Mouse (Mus musculus): ENCODE measurements around the gene Phf5a. TPM values are rescaled to one million over a fixed set of nuclear protein-coding genes. Genes with fewer than 3 reads are reported as not detected.
"Not testable (repeated sequence)": the region's sequence is repeated elsewhere in the genome, so short reads cannot be mapped to it uniquely, and the experiment has no call there.

Phf5a gene
- polyA plus RNA-seq (2012; rRNA removed) = 85.1 and 103 TPM in 2 replicates

GRCm38 (mm10) chr15:81871604-81872261 lies at the start of gene Phf5a:
Phf5a (minus strand) TSS chr15:81871911.
- DNase-seq (ENCODE audit: low read depth) = peak; percentile 99
- TF ChIP-seq CTCF (IDR thresholded peaks at IDR 0.05; ENCODE audit: borderline replicate concordance, extremely low read depth, insufficient read depth, insufficient read length) (no peak), POLR2A (IDR thresholded peaks at IDR 0.05; ENCODE audit: borderline replicate concordance, extremely low read depth, insufficient read depth, insufficient read length, poor library complexity, severe bottlenecking) (no peak)

GRCm38 (mm10) chr15:81921255-81921654 lies 49.5 kb upstream of the Phf5a start:
- no peak for TF ChIP-seq POLR2A (IDR thresholded peaks at IDR 0.05; ENCODE audit: borderline replicate concordance, extremely low read depth, insufficient read depth, insufficient read length, poor library complexity, severe bottlenecking)
- no peak for TF ChIP-seq CTCF (IDR thresholded peaks at IDR 0.05; ENCODE audit: borderline replicate concordance, extremely low read depth, insufficient read depth, insufficient read length)
- DNase-seq (ENCODE audit: low read depth) = no peak

- DNase-seq (ENCODE audit: low read depth) = peak; percentile 25
- TF ChIP-seq CTCF (IDR thresholded peaks at IDR 0.05; ENCODE audit: borderline replicate concordance, extremely low read depth, insufficient read depth, insufficient read length) (no peak), POLR2A (IDR thresholded peaks at IDR 0.05; ENCODE audit: borderline replicate concordance, extremely low read depth, insufficient read depth, insufficient read length, poor library complexity, severe bottlenecking) (no peak)
Observed at GRCm38 (mm10) chr15:81920546-81921217, 49.0 kb upstream of the Phf5a start.

DNA sequence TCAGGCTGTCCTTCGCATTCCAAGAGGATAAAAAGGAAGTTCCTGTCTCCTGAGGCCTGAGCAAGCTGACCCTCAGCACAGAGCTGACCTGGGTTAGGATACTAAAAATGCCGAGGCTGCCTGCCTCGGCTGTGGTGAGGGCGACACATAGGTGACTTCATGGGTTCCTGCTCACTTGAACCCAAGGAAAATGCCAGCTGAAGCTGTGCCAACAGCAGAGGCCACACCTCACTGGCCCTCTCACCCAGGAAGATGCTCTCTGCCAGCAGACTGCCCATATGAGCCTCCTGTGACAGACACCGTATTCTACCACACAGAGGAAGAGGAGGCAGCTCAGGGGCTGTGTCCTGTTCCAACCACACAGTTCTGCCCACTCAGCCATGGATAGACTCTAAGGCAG lies 47.4 kb upstream of the Phf5a start:
- DNase-seq (ENCODE audit: low read depth) = no peak
- TF ChIP-seq POLR2A (IDR thresholded peaks at IDR 0.05; ENCODE audit: borderline replicate concordance, extremely low read depth, insufficient read depth, insufficient read length, poor library complexity, severe bottlenecking) (no peak), CTCF (IDR thresholded peaks at IDR 0.05; ENCODE audit: borderline replicate concordance, extremely low read depth, insufficient read depth, insufficient read length) (no peak)

- TF ChIP-seq CTCF (IDR thresholded peaks at IDR 0.05; ENCODE audit: borderline replicate concordance, extremely low read depth, insufficient read depth, insufficient read length) (peak; percentile 82), POLR2A (IDR thresholded peaks at IDR 0.05; ENCODE audit: borderline replicate concordance, extremely low read depth, insufficient read depth, insufficient read length, poor library complexity, severe bottlenecking) (no peak)
- DNase-seq (ENCODE audit: low read depth) = peak; percentile 64
Observed at GRCm38 (mm10) chr15:81917621-81918463, 46.1 kb upstream of the Phf5a start.

DNA sequence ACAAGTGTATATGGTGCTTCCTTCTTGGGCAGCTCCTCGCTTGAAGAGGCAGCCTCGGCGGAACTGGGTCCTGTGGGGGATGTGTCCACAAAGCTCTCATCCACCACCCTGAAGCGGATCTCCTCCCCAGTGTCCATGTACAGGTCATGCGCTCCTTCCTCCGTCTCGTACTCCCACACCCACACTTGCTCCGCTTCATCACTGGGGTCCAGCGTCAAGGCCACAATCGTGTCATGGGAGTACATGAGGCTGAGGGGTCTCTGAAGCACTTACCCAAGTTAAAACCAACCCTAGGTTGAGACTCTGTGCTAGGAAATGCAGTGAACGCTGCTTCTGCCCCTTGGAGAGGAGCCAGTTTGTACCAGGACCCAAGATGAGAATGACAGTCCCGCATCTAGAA lies 45.5 kb upstream of the Phf5a start:
- TF ChIP-seq CTCF (IDR thresholded peaks at IDR 0.05; ENCODE audit: borderline replicate concordance, extremely low read depth, insufficient read depth, insufficient read length) (no peak), POLR2A (IDR thresholded peaks at IDR 0.05; ENCODE audit: borderline replicate concordance, extremely low read depth, insufficient read depth, insufficient read length, poor library complexity, severe bottlenecking) (no peak)
- DNase-seq (ENCODE audit: low read depth) = no peak

- TF ChIP-seq POLR2A (IDR thresholded peaks at IDR 0.05; ENCODE audit: borderline replicate concordance, extremely low read depth, insufficient read depth, insufficient read length, poor library complexity, severe bottlenecking) (no peak), CTCF (IDR thresholded peaks at IDR 0.05; ENCODE audit: borderline replicate concordance, extremely low read depth, insufficient read depth, insufficient read length) (no peak)
- DNase-seq (ENCODE audit: low read depth) = no peak
Observed at GRCm38 (mm10) chr15:81915663-81916062, 44.0 kb upstream of the Phf5a start.

DNA sequence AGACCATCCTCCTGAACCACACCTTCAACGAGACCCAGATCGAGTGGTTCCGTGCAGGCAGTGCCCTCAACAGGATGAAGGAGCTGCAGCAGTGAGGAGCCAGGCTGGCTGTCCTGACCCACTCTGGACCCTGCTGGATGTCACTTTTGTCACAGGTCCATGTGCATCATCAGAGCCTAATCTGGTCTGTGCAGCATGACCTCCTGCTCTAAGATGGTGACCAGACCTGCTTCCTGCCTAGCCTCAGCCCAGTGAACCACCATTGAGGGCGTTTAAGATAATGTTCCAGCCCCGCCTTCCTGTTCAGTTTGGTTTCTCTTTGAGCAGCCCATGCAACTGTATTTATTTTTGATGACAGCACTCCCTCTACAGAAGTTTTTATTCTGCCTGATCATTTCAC lies 43.0 kb upstream of the Phf5a start:
- TF ChIP-seq CTCF (IDR thresholded peaks at IDR 0.05; ENCODE audit: borderline replicate concordance, extremely low read depth, insufficient read depth, insufficient read length) (no peak), POLR2A (IDR thresholded peaks at IDR 0.05; ENCODE audit: borderline replicate concordance, extremely low read depth, insufficient read depth, insufficient read length, poor library complexity, severe bottlenecking) (no peak)
- DNase-seq (ENCODE audit: low read depth) = no peak

DNA sequence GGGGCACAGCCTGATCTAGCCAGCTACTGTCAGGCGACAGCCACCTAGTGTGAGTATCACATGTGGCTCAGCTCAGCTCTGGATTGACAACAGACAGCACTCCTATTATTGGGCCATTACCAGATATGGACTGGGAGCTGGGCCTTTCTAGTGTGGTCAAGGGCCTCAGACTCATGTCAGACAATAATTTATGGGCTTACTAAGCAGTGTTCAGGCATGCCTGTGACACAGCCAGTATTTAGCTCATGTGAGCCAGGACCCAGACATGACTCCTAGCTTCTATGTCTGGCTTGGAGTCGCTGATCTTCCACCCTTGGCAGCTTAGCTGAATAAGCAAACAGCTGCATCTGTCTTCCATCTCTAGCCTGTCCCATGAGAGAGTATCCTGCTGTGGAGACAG lies 40.8 kb upstream of the Phf5a start:
- TF ChIP-seq POLR2A (IDR thresholded peaks at IDR 0.05; ENCODE audit: borderline replicate concordance, extremely low read depth, insufficient read depth, insufficient read length, poor library complexity, severe bottlenecking) (no peak), CTCF (IDR thresholded peaks at IDR 0.05; ENCODE audit: borderline replicate concordance, extremely low read depth, insufficient read depth, insufficient read length) (no peak)
- DNase-seq (ENCODE audit: low read depth) = no peak

DNA sequence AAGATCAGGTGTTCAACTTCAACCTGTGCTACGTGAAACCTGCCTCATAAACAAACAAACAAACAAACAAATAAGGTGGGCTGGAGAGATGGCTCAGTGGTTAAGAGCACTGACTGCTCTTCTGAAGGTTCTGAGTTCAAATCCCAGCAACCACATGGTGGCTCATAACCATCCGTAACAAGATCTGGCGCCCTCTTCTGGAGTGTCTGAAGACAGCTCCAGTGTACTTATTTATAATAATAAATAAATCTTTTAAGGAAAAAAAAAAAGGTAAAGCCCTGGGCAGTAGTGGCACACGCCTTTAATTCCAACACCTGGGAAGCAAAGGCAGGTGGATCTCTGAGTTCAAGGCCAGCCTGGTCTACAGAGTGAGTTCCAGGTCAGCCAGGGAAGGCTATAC lies 37.1 kb upstream of the Phf5a start:
- DNase-seq (ENCODE audit: low read depth) = not testable (repeated sequence)

GRCm38 (mm10) chr15:81907953-81908352 lies 36.2 kb upstream of the Phf5a start:
- no peak for DNase-seq (ENCODE audit: low read depth)
- TF ChIP-seq CTCF (IDR thresholded peaks at IDR 0.05; ENCODE audit: borderline replicate concordance, extremely low read depth, insufficient read depth, insufficient read length) (no peak), POLR2A (IDR thresholded peaks at IDR 0.05; ENCODE audit: borderline replicate concordance, extremely low read depth, insufficient read depth, insufficient read length, poor library complexity, severe bottlenecking) (no peak)

Measured in brain, embryonic 14.5 days (tissue).